Mouse (Mus musculus) neural tube, embryonic 11.5 days (tissue): Measurements from ENCODE around the gene Taf15. TPM values are rescaled to one million over a fixed set of nuclear protein-coding genes. Genes with fewer than 3 reads are reported as not detected.

Source experiments
- ATAC-seq: fragments of 200-750 bp; cut with Nextera tagmentation; 2 replicates; pipeline ENCODE4 v1.8.0; 2017; ENCODE audit warnings: moderate number of reproducible peaks, mild to moderate bottlenecking, moderate TSS enrichment, moderate library complexity; ENCODE audit not compliant: insufficient read depth, low FRiP score, low TSS enrichment
- DNase-seq: peaks from one replicate; pipeline ENCODE4 v3.0.0-alpha.2; 2015; ENCODE audit warnings: low spot score
- H3K27ac ChIP-seq: fragments of 300-500 bp; sonication (generic); 2 replicates; pipeline ENCODE4 v1.5.1; 2014; ENCODE audit warnings: low read depth, mild to moderate bottlenecking, low read length
- H3K27me3 ChIP-seq: fragments of 300-500 bp; sonication (generic); 2 replicates; pipeline ENCODE4 v1.6.1; 2014; ENCODE audit warnings: mild to moderate bottlenecking, low read length, mixed read lengths; ENCODE audit not compliant: control insufficient read depth, insufficient read depth
- H3K36me3 ChIP-seq: fragments of 300-500 bp; sonication (generic); 2 replicates; pipeline ENCODE4 v1.6.1; 2014; ENCODE audit warnings: mild to moderate bottlenecking, low read length, moderate library complexity, mixed read lengths; ENCODE audit not compliant: control insufficient read depth, insufficient read depth
- H3K4me1 ChIP-seq: fragments of 300-500 bp; sonication (generic); 2 replicates; pipeline ENCODE4 v1.6.1; 2014; ENCODE audit warnings: low read length, mixed read lengths; ENCODE audit not compliant: control insufficient read depth, insufficient read depth
- H3K4me2 ChIP-seq: fragments of 300-500 bp; sonication (generic); 2 replicates; pipeline ENCODE4 v1.6.1; 2014; ENCODE audit warnings: low read depth, mild to moderate bottlenecking, moderate library complexity
- H3K4me3 ChIP-seq: fragments of 300-500 bp; sonication (generic); 2 replicates; pipeline ENCODE4 v1.5.1; 2014; ENCODE audit warnings: low read depth, low read length
- H3K9ac ChIP-seq: fragments of 300-500 bp; sonication (generic); 2 replicates; pipeline ENCODE4 v1.6.1; 2014; ENCODE audit warnings: mild to moderate bottlenecking, low read length
- H3K9me3 ChIP-seq: fragments of 300-500 bp; sonication (generic); 2 replicates; pipeline ENCODE4 v1.6.1; 2016; ENCODE audit warnings: low read length; ENCODE audit not compliant: control insufficient read depth
- WGBS: fragments of 180-500 bp; shearing (Covaris S2); extraction: QIAGEN DNeasy Blood & Tissue Kit; methylation state at CpG from one replicate; pipeline ENCODE4 v1.1.7; 2014; 5-methylcytosine and 5-hydroxymethylcytosine counted together
- polyA plus RNA-seq: library from polyadenylated mRNA; unstranded; fragments of >200 nt; fragmentation: Nextera tagmentation; extraction: Ambion mirVana; gene quantifications from 2 replicates; pipeline ENCODE4 v1.2.1, GENCODE M21; 2014

Taf15 gene
- polyA plus RNA-seq, 1 experiment from 2014 or later = 9.1 TPM

DNA sequence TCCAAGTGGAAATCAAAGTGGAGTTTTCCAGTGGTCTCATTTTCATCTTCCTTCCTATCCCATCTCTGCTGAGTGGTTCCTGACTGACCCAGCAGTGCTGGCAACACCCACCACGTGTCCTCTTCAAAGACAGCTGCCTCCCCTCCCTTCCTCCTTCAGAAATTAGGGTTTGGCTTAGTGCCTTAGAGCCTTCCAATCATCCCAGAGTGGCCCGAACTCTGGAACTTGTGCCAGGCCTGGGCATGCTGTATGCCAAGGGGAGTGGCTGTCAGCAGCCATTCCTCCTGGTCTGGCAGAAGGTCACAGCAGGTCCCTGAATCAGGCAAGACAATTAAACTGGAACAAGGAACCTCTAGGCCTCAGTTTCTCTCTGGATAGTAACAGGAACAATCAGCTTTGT is 6.9 kb upstream of the Taf15 start:
- no peak overlapping the region for H3K4me3 ChIP-seq
- no peaks in the 10 kb centered on the region for H3K9me3 ChIP-seq
- 42% methylated on average over 2 of the region's 2 CpGs for WGBS
- peaks cover 30% of the 10 kb centered on the region for H3K27me3 ChIP-seq
- peaks cover 8% of the 10 kb centered on the region; the same call in 1 of the 2 replicates for H3K4me1 ChIP-seq
- no peak overlapping the region for H3K27ac ChIP-seq
- no peak overlapping the region for H3K4me2 ChIP-seq
- no peaks in the 10 kb centered on the region for H3K36me3 ChIP-seq
- DNase-seq (no peak), ATAC-seq (no peak)
- H3K9ac ChIP-seq = no peak overlapping the region

DNA sequence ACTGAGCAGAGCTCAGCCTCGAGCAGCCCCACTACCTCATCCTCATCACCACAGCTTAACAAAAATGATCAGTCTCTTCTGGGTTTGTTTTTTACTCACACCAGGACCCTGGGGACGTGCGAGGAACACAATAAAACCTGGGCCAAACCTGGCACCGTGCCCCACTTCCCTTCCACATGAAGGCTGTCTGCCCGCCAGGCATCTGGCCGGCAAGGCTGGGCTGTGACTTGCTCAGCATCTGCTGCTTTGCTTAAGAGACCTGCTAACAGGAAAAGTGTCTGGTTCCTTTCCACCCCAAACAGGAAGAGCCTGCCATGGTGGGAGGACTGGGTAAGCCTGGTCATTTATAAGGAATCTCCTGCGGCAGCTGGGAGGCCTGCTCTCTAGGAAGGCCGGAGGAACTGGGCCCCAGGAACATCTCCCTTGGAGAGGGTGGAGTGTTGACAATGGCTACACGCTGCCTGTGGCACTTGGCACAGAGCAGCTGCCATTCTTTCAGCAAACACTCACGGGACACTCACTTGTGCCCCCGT is 5.7 kb upstream of the Taf15 start:
- Histone ChIP-seq H3K36me3 (no peaks in the 10 kb centered on the region), H3K9me3 (no peaks in the 10 kb centered on the region), H3K4me2 (no peak overlapping the region), H3K9ac (no peak overlapping the region), H3K27ac (no peak overlapping the region), H3K4me3 (no peak overlapping the region), H3K27me3 (peaks cover 23% of the 10 kb centered on the region), H3K4me1 (peaks cover 8% of the 10 kb centered on the region; the same call in 1 of the 2 replicates)
- 69% methylated on average over 11 of the region's 11 CpGs for WGBS
- DNase-seq (no peak), ATAC-seq (no peak)

- ATAC-seq = no peak
- Histone ChIP-seq H3K27me3 (peaks cover 7% of the 10 kb centered on the region), H3K36me3 (no peaks in the 10 kb centered on the region), H3K9me3 (no peaks in the 10 kb centered on the region), H3K9ac (no peak overlapping the region), H3K4me2 (no peak overlapping the region), H3K4me3 (no peak overlapping the region), H3K27ac (no peak overlapping the region), H3K4me1 (no peaks in the 10 kb centered on the region)
- DNase-seq = no peak
- 94% methylated on average over 3 of the region's 3 CpGs for WGBS
These were observed 4.1 kb upstream of the Taf15 start for GRCm38 (mm10) chr11:83468765-83469164.

- DNase-seq (no peak), ATAC-seq (no peak)
- H3K36me3 ChIP-seq = no peaks in the 10 kb centered on the region
- H3K4me2 ChIP-seq = no peak overlapping the region
- H3K9me3 ChIP-seq = no peaks in the 10 kb centered on the region
- no peak overlapping the region for H3K4me3 ChIP-seq
- WGBS = 90% methylated on average over 2 of the region's 2 CpGs
- peaks cover 7% of the 10 kb centered on the region for H3K4me1 ChIP-seq
- H3K9ac ChIP-seq = no peak overlapping the region
- no peak overlapping the region for H3K27ac ChIP-seq
- no peaks in the 10 kb centered on the region for H3K27me3 ChIP-seq
These were observed 1.1 kb upstream of the Taf15 start for GRCm38 (mm10) chr11:83471766-83472165.

DNA sequence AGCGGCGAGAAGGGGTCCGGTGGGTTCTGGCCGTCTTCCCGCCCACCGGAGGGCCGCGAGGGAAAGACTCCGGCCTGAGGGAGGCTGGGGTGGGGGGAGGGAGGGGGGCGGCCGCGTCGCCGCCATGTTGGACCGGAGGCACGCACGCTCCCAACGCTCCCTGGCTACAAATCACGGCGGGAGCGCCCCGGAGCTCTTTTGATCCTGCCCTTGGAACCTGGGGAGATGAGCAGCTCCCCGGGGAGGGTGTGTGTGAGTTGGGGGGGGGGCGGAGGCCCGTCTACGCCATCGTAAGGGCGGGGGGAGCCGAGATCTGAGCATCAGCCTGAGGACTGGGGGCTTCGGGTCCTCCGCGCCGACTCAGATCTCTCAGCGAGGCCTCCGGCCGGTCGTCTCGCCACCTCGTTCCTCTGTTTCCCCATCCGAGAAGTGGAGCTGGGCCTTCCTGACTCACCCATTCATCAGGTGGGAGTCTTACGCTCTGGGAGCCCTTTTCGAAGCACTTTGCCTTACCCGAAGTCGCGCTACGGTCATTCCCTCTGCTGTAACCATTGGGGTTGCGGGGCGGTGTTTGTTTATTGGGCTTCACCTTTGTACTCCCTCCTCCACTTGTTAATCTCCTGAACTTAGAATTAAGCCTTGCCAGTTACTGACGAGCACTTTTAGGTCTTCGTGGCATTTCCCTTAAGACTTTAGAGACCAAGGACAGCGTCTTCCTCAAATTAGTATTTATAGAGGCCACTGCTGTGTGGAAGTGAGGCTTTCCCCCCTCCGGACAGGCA is 540 bp downstream of the Taf15 start:
- Histone ChIP-seq H3K27me3 (no peaks in the 10 kb centered on the region), H3K9me3 (no peaks in the 10 kb centered on the region), H3K9ac (peak overlapping the region; percentile 87), H3K4me2 (peak overlapping the region; percentile 94), H3K27ac (peak overlapping the region; percentile 94), H3K36me3 (no peaks in the 10 kb centered on the region), H3K4me3 (peak overlapping the region; percentile 93), H3K4me1 (peaks cover 7% of the 10 kb centered on the region)
- DNase-seq = no peak
- under 1% methylated on average over 35 of the region's 52 CpGs for WGBS
- ATAC-seq = peak; percentile 83

DNA sequence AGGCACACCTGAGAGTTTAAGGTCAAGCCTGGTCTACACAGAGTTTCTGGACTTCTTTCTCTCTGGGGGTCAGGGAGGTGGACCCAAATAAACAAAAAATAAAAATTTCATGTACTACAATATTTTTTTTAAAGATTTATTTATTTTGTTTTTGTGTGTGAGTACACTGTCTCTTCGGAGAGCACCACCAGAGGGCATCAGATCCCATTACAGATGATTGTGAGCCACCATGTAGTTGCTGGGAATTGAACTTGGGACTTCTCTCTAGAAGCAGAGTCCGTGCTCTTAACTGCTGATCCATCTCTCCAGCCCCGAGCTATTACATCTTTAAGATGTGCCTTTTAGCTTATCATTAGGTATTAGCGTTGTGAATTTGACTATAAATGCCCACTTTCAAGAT is 18.6 kb downstream of the Taf15 start:
- WGBS = 96% methylated on average over 4 of the region's 4 CpGs
- Histone ChIP-seq H3K4me3 (no peak overlapping the region), H3K4me1 (no peaks in the 10 kb centered on the region), H3K4me2 (no peak overlapping the region), H3K9ac (no peak overlapping the region), H3K27ac (no peak overlapping the region), H3K36me3 (peaks cover 11% of the 10 kb centered on the region), H3K27me3 (no peaks in the 10 kb centered on the region), H3K9me3 (no peaks in the 10 kb centered on the region)
- peak; percentile 14 for DNase-seq
- ATAC-seq = no peak

DNA sequence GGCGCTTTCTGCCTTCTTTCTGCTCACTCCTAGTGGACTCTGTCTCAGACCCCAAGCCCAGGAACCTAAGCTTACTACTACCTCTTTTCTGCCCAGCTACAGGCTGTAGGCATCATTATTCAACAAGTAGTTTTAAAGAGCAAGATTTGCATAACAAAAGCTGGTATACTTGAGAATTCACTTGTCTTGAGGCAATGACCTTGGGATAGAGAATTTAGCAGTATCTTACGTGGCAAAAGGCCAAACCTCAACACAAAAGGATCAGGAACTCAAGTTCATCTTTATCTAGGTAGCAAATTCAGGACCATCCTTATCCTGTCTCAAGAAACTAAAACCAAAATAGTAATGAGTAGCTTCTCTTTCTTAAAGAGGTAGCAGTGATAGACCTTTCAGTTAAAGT is 22.7 kb downstream of the Taf15 start:
- Histone ChIP-seq H3K9me3 (no peaks in the 10 kb centered on the region), H3K27me3 (no peaks in the 10 kb centered on the region), H3K4me3 (no peak overlapping the region), H3K36me3 (peaks cover 7% of the 10 kb centered on the region; the same call in 1 of the 2 replicates), H3K27ac (no peak overlapping the region), H3K4me2 (no peak overlapping the region), H3K9ac (no peak overlapping the region), H3K4me1 (no peaks in the 10 kb centered on the region)
- DNase-seq = no peak
- no peak for ATAC-seq
- WGBS = 78% methylated on average over 2 of the region's 2 CpGs

DNA sequence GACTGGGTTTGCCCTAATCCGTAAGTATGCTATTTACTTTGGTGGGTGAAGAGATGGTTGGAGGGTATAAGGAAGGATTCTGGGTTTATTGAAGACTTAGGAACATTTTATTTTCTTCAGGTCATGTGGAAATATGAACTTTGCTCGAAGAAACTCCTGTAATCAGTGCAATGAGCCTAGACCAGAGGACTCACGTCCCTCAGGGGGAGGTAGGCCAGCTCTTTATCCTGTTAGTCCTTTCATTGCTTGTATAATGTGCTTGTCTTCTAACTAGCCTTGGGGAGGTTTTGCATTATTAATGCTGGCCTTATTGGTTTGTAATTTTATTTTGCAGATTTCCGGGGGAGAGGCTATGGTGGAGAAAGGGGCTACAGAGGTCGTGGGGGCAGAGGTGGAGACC is 31.4 kb downstream of the Taf15 start:
- no peak overlapping the region for H3K27ac ChIP-seq
- no peaks in the 10 kb centered on the region for H3K27me3 ChIP-seq
- H3K4me2 ChIP-seq = no peak overlapping the region
- ATAC-seq = no peak
- no peaks in the 10 kb centered on the region for H3K4me1 ChIP-seq
- H3K9me3 ChIP-seq = no peaks in the 10 kb centered on the region
- 93% methylated on average over 5 of the region's 5 CpGs for WGBS
- DNase-seq = no peak
- no peak overlapping the region for H3K9ac ChIP-seq
- H3K36me3 ChIP-seq = peaks cover 19% of the 10 kb centered on the region
- no peak overlapping the region for H3K4me3 ChIP-seq

DNA sequence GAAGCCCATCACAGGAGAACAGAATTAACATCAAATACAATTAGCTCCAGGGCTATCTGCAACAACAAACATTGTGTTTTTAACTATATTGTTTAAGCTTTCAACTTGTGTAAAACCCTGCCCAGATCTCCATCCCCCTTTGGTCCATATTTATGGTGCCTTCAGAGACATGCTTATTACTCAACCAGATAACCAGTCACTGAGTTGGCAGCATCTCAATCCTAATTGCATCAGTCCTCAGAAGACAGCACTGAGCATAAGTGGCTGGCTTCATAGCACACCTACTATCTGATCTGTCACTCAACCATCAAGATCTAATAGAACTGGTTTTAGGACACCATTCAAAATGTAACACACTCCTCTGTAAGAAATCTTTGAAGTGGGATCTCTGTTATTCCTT is 36.6 kb downstream of the Taf15 start:
- no peak for DNase-seq

More for the DNA sequence above, 36.6 kb downstream of the Taf15 start:
- H3K4me1 ChIP-seq = no peaks in the 10 kb centered on the region
- no peak for ATAC-seq
- no peaks in the 10 kb centered on the region for H3K27me3 ChIP-seq
- H3K9me3 ChIP-seq = no peaks in the 10 kb centered on the region
- H3K4me2 ChIP-seq = no peak overlapping the region
- H3K4me3 ChIP-seq = no peak overlapping the region
- H3K27ac ChIP-seq = no peak overlapping the region
- H3K36me3 ChIP-seq = peaks cover 3% of the 10 kb centered on the region
- no peak overlapping the region for H3K9ac ChIP-seq
